Comparison of ENCODE assay signal across 23 mouse cellular contexts in genomic region chr13:93909847-93910246, GRCm38 (mm10).
DNase-seq lines count a peak whose midpoint lies in the region; ATAC-seq and TF ChIP-seq lines count a peak whose summit lies in the region.
"Had no signal": no experiment of that assay in that cellular context is flagged by ENCODE, and none has a peak within 500 bp of the region (broad histone marks: within the 10 kb centered on the region; RNA-seq: fewer than 3 reads in every experiment).

No protein-coding gene starts in this region.

- 31% methylated on average over 5 of the region's 5 CpGs for WGBS in embryonic facial prominence, embryonic 11.5 days
- WGBS in limb, embryonic 10.5 days = 37% methylated on average over 5 of the region's 5 CpGs

- intact Hi-C loops in gastrocnemius, adult 2 months (cut with DNase I) = no loop called here

- peak overlapping the region; percentile 20; the same call in 1 of the 2 replicates for H3K27ac ChIP-seq in gastrocnemius, adult 2 months
- peak overlapping the region; percentile 48 for H3K27ac ChIP-seq in embryonic facial prominence, embryonic 11.5 days (replicated peaks; ENCODE audit: low read depth, low read length)
- peak overlapping the region; percentile 71; the same call in 1 of the 2 replicates for H3K27ac ChIP-seq in limb, embryonic 10.5 days
- H3K27ac ChIP-seq in layer of hippocampus, adult 2 months = no peak overlapping the region
- H3K27ac ChIP-seq: forebrain, embryonic 15.5 days; hindbrain, embryonic 15.5 days; intestine, embryonic 15.5 days; liver, embryonic 15.5 days had no signal

- H3K9me3 ChIP-seq in embryonic facial prominence, embryonic 11.5 days (replicated peaks; ENCODE audit: control insufficient read depth, low read length) = no peaks in the 10 kb centered on the region
- H3K9me3 ChIP-seq in limb, embryonic 10.5 days (replicated peaks) = no peaks in the 10 kb centered on the region
- H3K9me3 ChIP-seq: forebrain, embryonic 15.5 days; heart, embryonic 12.5 days; hindbrain, embryonic 15.5 days; intestine, embryonic 15.5 days; liver, embryonic 15.5 days; stomach, embryonic 15.5 days had no signal

- H3K4me2 ChIP-seq in embryonic facial prominence, embryonic 11.5 days (ENCODE audit: low read depth, low read length) = no peak overlapping the region
- H3K4me2 ChIP-seq: forebrain, embryonic 15.5 days; heart, embryonic 12.5 days; hindbrain, embryonic 15.5 days; intestine, embryonic 15.5 days; liver, embryonic 15.5 days; stomach, embryonic 15.5 days had no signal

- no peak for DNase-seq in gastrocnemius, adult 2 months
- DNase-seq in gastrocnemius, postnatal 4 days (ENCODE audit: low spot score in 2 of 2) = no peak
- DNase-seq in 3T3-L1 (ENCODE audit: low read depth, low spot score) = peak; percentile 53
- peak; percentile 80 for DNase-seq in embryonic facial prominence, embryonic 11.5 days (ENCODE audit: low spot score)
- DNase-seq in limb, embryonic 10.5 days (ENCODE audit: low spot score) = peak; percentile 32
- DNase-seq in adrenal gland, postnatal 36 days = no peak
- no peak for DNase-seq in layer of hippocampus, adult 2 months (ENCODE audit: low spot score in 2 of 2)
- no peak for DNase-seq in layer of hippocampus, postnatal 14 days (ENCODE audit: low spot score in 2 of 2)
- DNase-seq: cerebellum, adult 8-10 months; gastrocnemius, postnatal 36 days; heart, postnatal 14 days; left cerebral cortex, postnatal 4 days; lung, postnatal 4 days; right cerebral cortex, postnatal 25 days; thymus, adult 2 months had no signal

- no peak overlapping the region for H3K9ac ChIP-seq in embryonic facial prominence, embryonic 11.5 days (replicated peaks; ENCODE audit: low read length)
- H3K9ac ChIP-seq: forebrain, embryonic 15.5 days; heart, embryonic 12.5 days; hindbrain, embryonic 15.5 days; intestine, embryonic 15.5 days; liver, embryonic 15.5 days; stomach, embryonic 15.5 days had no signal

- no peak for ATAC-seq in embryonic facial prominence, embryonic 11.5 days (replicated peaks; ENCODE audit: insufficient number of reproducible peaks, low FRiP score, low TSS enrichment, low read depth)
- ATAC-seq: forebrain, embryonic 15.5 days; intestine, embryonic 15.5 days had no signal

- no peaks in the 10 kb centered on the region for H3K36me3 ChIP-seq in embryonic facial prominence, embryonic 11.5 days (replicated peaks; ENCODE audit: control insufficient read depth, insufficient read depth, low read depth, low read length)
- no peaks in the 10 kb centered on the region for H3K36me3 ChIP-seq in limb, embryonic 10.5 days
- H3K36me3 ChIP-seq: forebrain, embryonic 15.5 days; heart, embryonic 12.5 days; hindbrain, embryonic 15.5 days; intestine, embryonic 15.5 days; liver, embryonic 15.5 days; stomach, embryonic 15.5 days had no signal

- TF ChIP-seq CTCF in gastrocnemius, adult 2 months (IDR thresholded peaks at IDR 0.05) = no peak
- no peak for TF ChIP-seq CTCF in layer of hippocampus, adult 2 months (conservative IDR thresholded peaks at IDR 0.05)

- no peak overlapping the region for H3K4me3 ChIP-seq in gastrocnemius, adult 2 months
- no peak overlapping the region for H3K4me3 ChIP-seq in embryonic facial prominence, embryonic 11.5 days (ENCODE audit: low read depth, low read length)
- H3K4me3 ChIP-seq in limb, embryonic 10.5 days = no peak overlapping the region
- no peak overlapping the region for H3K4me3 ChIP-seq in layer of hippocampus, adult 2 months
- H3K4me3 ChIP-seq: erythroblast, embryonic 14.5 days; forebrain, embryonic 15.5 days; heart, embryonic 12.5 days; hindbrain, embryonic 15.5 days; intestine, embryonic 15.5 days; liver, embryonic 15.5 days; stomach, embryonic 15.5 days had no signal

- no peaks in the 10 kb centered on the region for H3K27me3 ChIP-seq in embryonic facial prominence, embryonic 11.5 days (ENCODE audit: control insufficient read depth, insufficient read depth, low read length)
- no peaks in the 10 kb centered on the region for H3K27me3 ChIP-seq in limb, embryonic 10.5 days (ENCODE audit: low read depth, poor library complexity, severe bottlenecking)
- H3K27me3 ChIP-seq: CH12.LX; forebrain, embryonic 15.5 days; heart, embryonic 12.5 days; hindbrain, embryonic 15.5 days; intestine, embryonic 15.5 days; liver, embryonic 15.5 days; stomach, embryonic 15.5 days had no signal

- H3K4me1 ChIP-seq in embryonic facial prominence, embryonic 11.5 days (ENCODE audit: control insufficient read depth, insufficient read depth, low read length) = no peaks in the 10 kb centered on the region; the same call in 1 of the 2 replicates
- H3K4me1 ChIP-seq in limb, embryonic 10.5 days = peaks cover 36% of the 10 kb centered on the region
- H3K4me1 ChIP-seq: forebrain, embryonic 15.5 days; hindbrain, embryonic 15.5 days; intestine, embryonic 15.5 days; liver, embryonic 15.5 days had no signal

Comparison
In these comparisons a context has a peak if more than half of its experiments do, and no peak if none do; other contexts are left out.
1. DNase-seq: peak in 3T3-L1 (single experiment), embryonic facial prominence, embryonic 11.5 days (single experiment) and limb, embryonic 10.5 days (single experiment); none in gastrocnemius, adult 2 months (single experiment), gastrocnemius, postnatal 4 days (0 of 2), adrenal gland, postnatal 36 days (0 of 2), layer of hippocampus, adult 2 months (0 of 2) and layer of hippocampus, postnatal 14 days (0 of 2).